Mouse (Mus musculus) megakaryocyte, embryonic 14.5 days (primary cell): ENCODE results near the gene Arhgap23. TPM values are rescaled to one million over a fixed set of nuclear protein-coding genes. Genes with fewer than 3 reads are reported as not detected.

ENCODE experiments used
- H3K27me3 ChIP-seq: replicated peaks from 2 replicates; pipeline ENCODE3; 2012; ENCODE audit warnings: inconsistent platforms
- H3K36me3 ChIP-seq: replicated peaks from 2 replicates; pipeline ENCODE3; 2012; ENCODE audit warnings: low read length, inconsistent platforms, mixed read lengths
- H3K4me1 ChIP-seq: 2 replicates; pipeline ENCODE4 v1.6.1; 2012; ENCODE audit warnings: inconsistent platforms
- H3K4me3 ChIP-seq: replicated peaks from 2 replicates; pipeline ENCODE3; 2012; ENCODE audit warnings: moderate library complexity, mild to moderate bottlenecking, inconsistent platforms
- H3K9me3 ChIP-seq: 2 replicates; pipeline ENCODE4 v1.6.1; 2012; ENCODE audit warnings: inconsistent platforms
- FLI1 ChIP-seq: IDR thresholded peaks from 2 replicates; pipeline ENCODE4 v1.6.1; 2012; ENCODE audit warnings: low read length, inconsistent platforms, mixed read lengths
- GATA1 ChIP-seq: IDR thresholded peaks from 3 replicates; pipeline ENCODE4 v1.6.1; 2012; ENCODE audit warnings: mixed read lengths, low read length, inconsistent platforms, borderline replicate concordance
- polyA plus RNA-seq: library from polyadenylated mRNA; stranded (reverse); fragments of >175 nt; gene quantifications from 2 replicates; pipeline ENCODE4 v1.2.3, GENCODE M21; 2012; ENCODE audit warnings: low replicate concordance; ENCODE audit not compliant: insufficient read depth

Gene Arhgap23
- polyA plus RNA-seq, 1 experiment = 85.6 TPM

DNA sequence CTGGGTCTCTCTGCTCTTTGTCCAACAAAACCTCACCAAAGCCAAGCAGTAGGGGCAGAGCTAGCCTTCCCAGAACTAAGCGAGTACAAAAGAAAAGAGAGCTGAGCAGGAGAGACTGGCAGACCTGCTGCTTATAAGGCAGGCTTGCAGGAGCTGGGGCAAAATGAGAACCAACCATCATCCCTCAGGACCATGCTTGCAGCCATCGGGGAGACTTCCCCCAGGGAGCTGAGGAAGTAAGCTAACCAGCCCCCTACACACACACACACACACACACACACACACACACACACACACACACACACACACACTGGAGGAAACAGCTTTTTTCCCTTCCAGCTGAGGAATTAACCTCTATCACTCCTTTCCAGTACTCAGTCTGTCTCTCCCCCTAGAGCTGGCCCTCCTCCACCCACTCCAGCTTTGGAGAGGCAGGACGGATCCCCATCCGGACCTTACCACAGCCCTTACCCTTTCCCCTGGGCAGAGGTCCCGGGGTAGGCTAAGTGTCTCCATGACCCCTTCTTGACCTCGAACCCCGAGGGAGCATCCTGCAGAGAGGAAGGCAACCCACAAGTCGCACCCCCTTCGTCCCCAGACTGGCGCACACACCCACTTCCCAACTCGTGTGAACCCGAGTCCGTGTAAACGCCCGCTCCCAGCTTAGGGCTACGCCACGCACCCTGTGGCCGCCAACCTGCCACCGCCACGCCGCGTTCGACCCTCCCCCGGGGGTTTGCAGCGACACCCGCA, 130.7 kb downstream of the Arhgap23 start:
- TF ChIP-seq FLI1 = no peak
- no peak for TF ChIP-seq GATA1
- Histone ChIP-seq H3K4me1 (peaks cover 16% of the 10 kb centered on the region), H3K36me3 (no peaks in the 10 kb centered on the region), H3K9me3 (no peaks in the 10 kb centered on the region), H3K4me3 (peak overlapping the region; percentile 71), H3K27me3 (peaks cover 100% of the 10 kb centered on the region)

- Histone ChIP-seq H3K36me3 (no peaks in the 10 kb centered on the region), H3K4me3 (peak overlapping the region; percentile 82), H3K27me3 (peaks cover 100% of the 10 kb centered on the region), H3K9me3 (no peaks in the 10 kb centered on the region), H3K4me1 (peaks cover 16% of the 10 kb centered on the region)
- TF ChIP-seq FLI1 = no peak
- no peak for TF ChIP-seq GATA1
These were observed 131.6 kb downstream of the Arhgap23 start for GRCm38 (mm10) chr11:97546804-97547411.

- no peaks in the 10 kb centered on the region for H3K36me3 ChIP-seq
- peaks cover 100% of the 10 kb centered on the region for H3K27me3 ChIP-seq
- peaks cover 18% of the 10 kb centered on the region for H3K4me1 ChIP-seq
- no peak overlapping the region for H3K4me3 ChIP-seq
- H3K9me3 ChIP-seq = no peaks in the 10 kb centered on the region
- TF ChIP-seq FLI1 (no peak), GATA1 (no peak)
These were observed 132.8 kb downstream of the Arhgap23 start for GRCm38 (mm10) chr11:97547957-97548706.

GRCm38 (mm10) chr11:97548757-97549156, 133.4 kb downstream of the Arhgap23 start:
- peaks cover 19% of the 10 kb centered on the region for H3K4me1 ChIP-seq

More at GRCm38 (mm10) chr11:97548757-97549156, 133.4 kb downstream of the Arhgap23 start:
- H3K9me3 ChIP-seq = no peaks in the 10 kb centered on the region
- no peaks in the 10 kb centered on the region for H3K36me3 ChIP-seq
- TF ChIP-seq FLI1 = no peak
- TF ChIP-seq GATA1 = no peak
- H3K4me3 ChIP-seq = no peak overlapping the region
- peaks cover 98% of the 10 kb centered on the region for H3K27me3 ChIP-seq

Other genes with a start within 250 kb of the Arhgap23 start
- 10.2 TPM in 2 replicates for gene Kpnb1, start 227.7 kb upstream of the Arhgap23 start, polyA plus RNA-seq
- gene Npepps, start 134.9 kb upstream of the Arhgap23 start, polyA plus RNA-seq = 28.5 and 50.1 TPM in 2 replicates
- gene Mrpl45, start 99.8 kb upstream of the Arhgap23 start, polyA plus RNA-seq = 4.6 and 6.9 TPM in 2 replicates
- gene Gpr179, start 63.5 kb upstream of the Arhgap23 start, polyA plus RNA-seq = 0.04 TPM in 1 of 2 replicates, not detected in the other
- 0.91 and 1.5 TPM in 2 replicates for gene Socs7, start 53.0 kb upstream of the Arhgap23 start, polyA plus RNA-seq
- not detected in 2 replicates for gene 4933428G20Rik, start 84.8 kb downstream of the Arhgap23 start, polyA plus RNA-seq
- gene Srcin1, start 160.7 kb downstream of the Arhgap23 start, polyA plus RNA-seq = 0.03 TPM in 1 of 2 replicates, not detected in the other
- 44.1 and 83.5 TPM in 2 replicates for gene Epop, start 214.2 kb downstream of the Arhgap23 start, polyA plus RNA-seq
- 8.6 TPM in 2 replicates for gene Mllt6, start 247.9 kb downstream of the Arhgap23 start, polyA plus RNA-seq